Mouse (Mus musculus) embryo, embryonic 10 days (tissue): ENCODE results near the gene Rhbdf2.

Experiments used
- DNase-seq: peaks from one replicate; pipeline ENCODE4 v3.0.0-alpha.2; 2015; ENCODE audit warnings: low spot score

Gene Rhbdf2

GRCm38 (mm10) chr11:116586801-116587631 is 39.8 kb downstream of the Rhbdf2 start:
- DNase-seq: peak; percentile 65

- DNase-seq: no peak
Measured at GRCm38 (mm10) chr11:116586310-116586709, 40.5 kb downstream of the Rhbdf2 start, which contains the start of gene Aanat. Gene Aanat (plus strand): TSS chr11:116586432.

GRCm38 (mm10) chr11:116585682-116586081 is 41.1 kb downstream of the Rhbdf2 start:
- no peak for DNase-seq

- peak; percentile 88 for DNase-seq
Measured at GRCm38 (mm10) chr11:116581376-116581814, 45.4 kb downstream of the Rhbdf2 start, which contains the start of gene Ube2o. Gene Ube2o (minus strand): TSS chr11:116581447.

GRCm38 (mm10) chr11:116580711-116581375 is 46.0 kb downstream of the Rhbdf2 start:
- DNase-seq: peak; percentile 68

GRCm38 (mm10) chr11:116580031-116580652 is 46.7 kb downstream of the Rhbdf2 start:
- DNase-seq: no peak

- no peak for DNase-seq
Measured at GRCm38 (mm10) chr11:116579280-116579679, 47.5 kb downstream of the Rhbdf2 start.

GRCm38 (mm10) chr11:116575396-116575795 is 51.4 kb downstream of the Rhbdf2 start:
- no peak for DNase-seq

- DNase-seq: no peak
Measured at GRCm38 (mm10) chr11:116574982-116575381, 51.8 kb downstream of the Rhbdf2 start.

- peak; percentile 37 for DNase-seq
Measured at GRCm38 (mm10) chr11:116574486-116574885, 52.3 kb downstream of the Rhbdf2 start.

- DNase-seq: no peak
Measured at GRCm38 (mm10) chr11:116572756-116573543, 53.9 kb downstream of the Rhbdf2 start.

- DNase-seq: no peak
Measured at GRCm38 (mm10) chr11:116571767-116572679, 54.8 kb downstream of the Rhbdf2 start.

- DNase-seq: no peak
Measured at GRCm38 (mm10) chr11:116570821-116571220, 56.0 kb downstream of the Rhbdf2 start.

- DNase-seq: no peak
Measured at GRCm38 (mm10) chr11:116567531-116567930, 59.3 kb downstream of the Rhbdf2 start.

GRCm38 (mm10) chr11:116565283-116566041 is 61.4 kb downstream of the Rhbdf2 start:
- DNase-seq: no peak

GRCm38 (mm10) chr11:116556308-116556707 is 70.5 kb downstream of the Rhbdf2 start:
- DNase-seq: no peak

GRCm38 (mm10) chr11:116555572-116555971 is 71.2 kb downstream of the Rhbdf2 start:
- no peak for DNase-seq

GRCm38 (mm10) chr11:116554171-116554878 is 72.5 kb downstream of the Rhbdf2 start:
- DNase-seq: peak; percentile 88

GRCm38 (mm10) chr11:116552194-116552593 is 74.6 kb downstream of the Rhbdf2 start:
- no peak for DNase-seq
